Mouse (Mus musculus): ENCODE results near the gene Smpd3. TPM values are rescaled to one million over a fixed set of nuclear protein-coding genes. Genes with fewer than 3 reads are reported as not detected.

Gene Smpd3
- polyA plus RNA-seq, 1 experiment from 2014 or later = 0.49 TPM

GRCm38 (mm10) chr8:106292484-106293396 is 45.0 kb downstream of the Smpd3 start:
- 72% methylated on average over 20 of the region's 20 CpGs for WGBS
- no peak for ATAC-seq (ENCODE audit: insufficient number of reproducible peaks, low FRiP score, low TSS enrichment, low read depth)
- no peaks in the 10 kb centered on the region for H3K36me3 ChIP-seq (ENCODE audit: control insufficient read depth, insufficient read depth, low read length)
- no peaks in the 10 kb centered on the region for H3K27me3 ChIP-seq (ENCODE audit: control insufficient read depth, insufficient read depth, low read length)
- no peaks in the 10 kb centered on the region for H3K4me1 ChIP-seq (ENCODE audit: control insufficient read depth, insufficient read depth, low read length)
- H3K9ac ChIP-seq (ENCODE audit: low read length) = no peak overlapping the region
- no peak for DNase-seq (ENCODE audit: low spot score)
- H3K4me3 ChIP-seq (ENCODE audit: low read depth, low read length) = no peak overlapping the region
- H3K4me2 ChIP-seq (ENCODE audit: low read depth, severe bottlenecking) = no peak overlapping the region
- no peak overlapping the region for H3K27ac ChIP-seq (replicated peaks; ENCODE audit: low read depth, low read length)
- no peaks in the 10 kb centered on the region for H3K9me3 ChIP-seq (ENCODE audit: control insufficient read depth, low read length)

- Histone ChIP-seq H3K27ac (replicated peaks; ENCODE audit: low read depth, low read length) (no peak overlapping the region), H3K4me1 (ENCODE audit: control insufficient read depth, insufficient read depth, low read length) (no peaks in the 10 kb centered on the region), H3K9me3 (ENCODE audit: control insufficient read depth, low read length) (no peaks in the 10 kb centered on the region), H3K27me3 (ENCODE audit: control insufficient read depth, insufficient read depth, low read length) (no peaks in the 10 kb centered on the region), H3K9ac (ENCODE audit: low read length) (no peak overlapping the region), H3K4me2 (ENCODE audit: low read depth, severe bottlenecking) (no peak overlapping the region), H3K4me3 (ENCODE audit: low read depth, low read length) (no peak overlapping the region), H3K36me3 (ENCODE audit: control insufficient read depth, insufficient read depth, low read length) (no peaks in the 10 kb centered on the region)
- 47% methylated on average over 7 of the region's 7 CpGs for WGBS
- no peak for ATAC-seq (ENCODE audit: insufficient number of reproducible peaks, low FRiP score, low TSS enrichment, low read depth)
- DNase-seq (ENCODE audit: low spot score) = no peak
Measured at GRCm38 (mm10) chr8:106289464-106289863, 48.3 kb downstream of the Smpd3 start.

GRCm38 (mm10) chr8:106288732-106289131 is 49.1 kb downstream of the Smpd3 start:
- no peak overlapping the region for H3K4me2 ChIP-seq (ENCODE audit: low read depth, severe bottlenecking)
- no peaks in the 10 kb centered on the region for H3K36me3 ChIP-seq (ENCODE audit: control insufficient read depth, insufficient read depth, low read length)
- H3K4me1 ChIP-seq (ENCODE audit: control insufficient read depth, insufficient read depth, low read length) = no peaks in the 10 kb centered on the region
- H3K27ac ChIP-seq (replicated peaks; ENCODE audit: low read depth, low read length) = no peak overlapping the region
- ATAC-seq (ENCODE audit: insufficient number of reproducible peaks, low FRiP score, low TSS enrichment, low read depth) (no peak), DNase-seq (ENCODE audit: low spot score) (no peak)
- H3K27me3 ChIP-seq (ENCODE audit: control insufficient read depth, insufficient read depth, low read length) = no peaks in the 10 kb centered on the region
- no peak overlapping the region for H3K4me3 ChIP-seq (ENCODE audit: low read depth, low read length)
- H3K9me3 ChIP-seq (ENCODE audit: control insufficient read depth, low read length) = no peaks in the 10 kb centered on the region
- 33% methylated on average over 3 of the region's 3 CpGs for WGBS
- H3K9ac ChIP-seq (ENCODE audit: low read length) = no peak overlapping the region

GRCm38 (mm10) chr8:106287445-106287844 is 50.3 kb downstream of the Smpd3 start:
- 31% methylated on average over 2 of the region's 2 CpGs for WGBS

GRCm38 (mm10) chr8:106280844-106281243 is 56.9 kb downstream of the Smpd3 start:
- no peak for ATAC-seq (ENCODE audit: insufficient number of reproducible peaks, low FRiP score, low TSS enrichment, low read depth)
- Histone ChIP-seq H3K4me3 (ENCODE audit: low read depth, low read length) (no peak overlapping the region), H3K27ac (replicated peaks; ENCODE audit: low read depth, low read length) (no peak overlapping the region), H3K9ac (ENCODE audit: low read length) (no peak overlapping the region), H3K4me1 (ENCODE audit: control insufficient read depth, insufficient read depth, low read length) (no peaks in the 10 kb centered on the region), H3K36me3 (ENCODE audit: control insufficient read depth, insufficient read depth, low read length) (no peaks in the 10 kb centered on the region), H3K27me3 (ENCODE audit: control insufficient read depth, insufficient read depth, low read length) (no peaks in the 10 kb centered on the region), H3K4me2 (ENCODE audit: low read depth, severe bottlenecking) (no peak overlapping the region), H3K9me3 (ENCODE audit: control insufficient read depth, low read length) (no peaks in the 10 kb centered on the region)
- DNase-seq (ENCODE audit: low spot score) = no peak
- 27% methylated on average over 4 of the region's 4 CpGs for WGBS

More at GRCm38 (mm10) chr8:106287445-106287844, 50.3 kb downstream of the Smpd3 start:
- Histone ChIP-seq H3K9ac (ENCODE audit: low read length) (no peak overlapping the region), H3K36me3 (ENCODE audit: control insufficient read depth, insufficient read depth, low read length) (no peaks in the 10 kb centered on the region), H3K27ac (replicated peaks; ENCODE audit: low read depth, low read length) (no peak overlapping the region), H3K27me3 (ENCODE audit: control insufficient read depth, insufficient read depth, low read length) (no peaks in the 10 kb centered on the region), H3K9me3 (ENCODE audit: control insufficient read depth, low read length) (no peaks in the 10 kb centered on the region), H3K4me1 (ENCODE audit: control insufficient read depth, insufficient read depth, low read length) (no peaks in the 10 kb centered on the region), H3K4me2 (ENCODE audit: low read depth, severe bottlenecking) (no peak overlapping the region), H3K4me3 (ENCODE audit: low read depth, low read length) (no peak overlapping the region)
- DNase-seq (ENCODE audit: low spot score) (no peak), ATAC-seq (ENCODE audit: insufficient number of reproducible peaks, low FRiP score, low TSS enrichment, low read depth) (no peak)

GRCm38 (mm10) chr8:106280154-106280553 is 57.6 kb downstream of the Smpd3 start:
- Histone ChIP-seq H3K27ac (replicated peaks; ENCODE audit: low read depth, low read length) (no peak overlapping the region), H3K9ac (ENCODE audit: low read length) (no peak overlapping the region), H3K4me3 (ENCODE audit: low read depth, low read length) (no peak overlapping the region), H3K4me1 (ENCODE audit: control insufficient read depth, insufficient read depth, low read length) (no peaks in the 10 kb centered on the region), H3K9me3 (ENCODE audit: control insufficient read depth, low read length) (no peaks in the 10 kb centered on the region), H3K4me2 (ENCODE audit: low read depth, severe bottlenecking) (no peak overlapping the region), H3K27me3 (ENCODE audit: control insufficient read depth, insufficient read depth, low read length) (no peaks in the 10 kb centered on the region), H3K36me3 (ENCODE audit: control insufficient read depth, insufficient read depth, low read length) (no peaks in the 10 kb centered on the region)
- ATAC-seq (ENCODE audit: insufficient number of reproducible peaks, low FRiP score, low TSS enrichment, low read depth) = no peak
- WGBS = 43% methylated on average over 5 of the region's 5 CpGs
- no peak for DNase-seq (ENCODE audit: low spot score)

- no peak overlapping the region for H3K27ac ChIP-seq (replicated peaks; ENCODE audit: low read depth, low read length)
- ATAC-seq (ENCODE audit: insufficient number of reproducible peaks, low FRiP score, low TSS enrichment, low read depth) = no peak
- DNase-seq (ENCODE audit: low spot score) = no peak
- whole genome bisulfite sequencing = 79% methylated on average over 11 of the region's 11 CpGs
- H3K4me1 ChIP-seq (ENCODE audit: control insufficient read depth, insufficient read depth, low read length) = no peaks in the 10 kb centered on the region
- no peak overlapping the region for H3K4me3 ChIP-seq (ENCODE audit: low read depth, low read length)
- no peaks in the 10 kb centered on the region for H3K27me3 ChIP-seq (ENCODE audit: control insufficient read depth, insufficient read depth, low read length)
- no peaks in the 10 kb centered on the region for H3K9me3 ChIP-seq (ENCODE audit: control insufficient read depth, low read length)
- H3K36me3 ChIP-seq (ENCODE audit: control insufficient read depth, insufficient read depth, low read length) = no peaks in the 10 kb centered on the region
- no peak overlapping the region for H3K4me2 ChIP-seq (ENCODE audit: low read depth, severe bottlenecking)
- no peak overlapping the region for H3K9ac ChIP-seq (ENCODE audit: low read length)
Measured at GRCm38 (mm10) chr8:106278367-106279042, 59.3 kb downstream of the Smpd3 start.

- DNase-seq (ENCODE audit: low spot score) = no peak
- H3K4me2 ChIP-seq (ENCODE audit: low read depth, severe bottlenecking) = no peak overlapping the region
- ATAC-seq (ENCODE audit: insufficient number of reproducible peaks, low FRiP score, low TSS enrichment, low read depth) = no peak
- H3K9ac ChIP-seq (ENCODE audit: low read length) = no peak overlapping the region
- no peaks in the 10 kb centered on the region for H3K9me3 ChIP-seq (ENCODE audit: control insufficient read depth, low read length)
- no peaks in the 10 kb centered on the region for H3K27me3 ChIP-seq (ENCODE audit: control insufficient read depth, insufficient read depth, low read length)
- no peaks in the 10 kb centered on the region for H3K4me1 ChIP-seq (ENCODE audit: control insufficient read depth, insufficient read depth, low read length)
- H3K36me3 ChIP-seq (ENCODE audit: control insufficient read depth, insufficient read depth, low read length) = no peaks in the 10 kb centered on the region
- WGBS = 88% methylated on average over 5 of the region's 5 CpGs
- H3K4me3 ChIP-seq (ENCODE audit: low read depth, low read length) = no peak overlapping the region
- H3K27ac ChIP-seq (replicated peaks; ENCODE audit: low read depth, low read length) = no peak overlapping the region
Measured at GRCm38 (mm10) chr8:106276709-106277317, 61.0 kb downstream of the Smpd3 start.

All from limb, embryonic 11.5 days (tissue).